Mouse (Mus musculus): ENCODE results near the gene Gm20809.
"Not testable (repeated sequence)": the region's sequence is repeated elsewhere in the genome, so short reads cannot be mapped to it uniquely, and the experiment has no call there.

The Gm20809 gene

GRCm38 (mm10) chrY:24454757-24455156 is at the start of gene Gm20809:
Gene Gm20809, plus strand, starts transcription at chrY:24455057.
- not testable (repeated sequence) for DNase-seq
